Mouse (Mus musculus) spleen, adult 12 weeks (tissue): ENCODE data around the gene Hist1h2be.

Experiments
- DNase-seq: peaks from one replicate; pipeline ENCODE4 v3.0.0; 2022; ENCODE audit warnings: low spot score

Hist1h2be gene

DNA sequence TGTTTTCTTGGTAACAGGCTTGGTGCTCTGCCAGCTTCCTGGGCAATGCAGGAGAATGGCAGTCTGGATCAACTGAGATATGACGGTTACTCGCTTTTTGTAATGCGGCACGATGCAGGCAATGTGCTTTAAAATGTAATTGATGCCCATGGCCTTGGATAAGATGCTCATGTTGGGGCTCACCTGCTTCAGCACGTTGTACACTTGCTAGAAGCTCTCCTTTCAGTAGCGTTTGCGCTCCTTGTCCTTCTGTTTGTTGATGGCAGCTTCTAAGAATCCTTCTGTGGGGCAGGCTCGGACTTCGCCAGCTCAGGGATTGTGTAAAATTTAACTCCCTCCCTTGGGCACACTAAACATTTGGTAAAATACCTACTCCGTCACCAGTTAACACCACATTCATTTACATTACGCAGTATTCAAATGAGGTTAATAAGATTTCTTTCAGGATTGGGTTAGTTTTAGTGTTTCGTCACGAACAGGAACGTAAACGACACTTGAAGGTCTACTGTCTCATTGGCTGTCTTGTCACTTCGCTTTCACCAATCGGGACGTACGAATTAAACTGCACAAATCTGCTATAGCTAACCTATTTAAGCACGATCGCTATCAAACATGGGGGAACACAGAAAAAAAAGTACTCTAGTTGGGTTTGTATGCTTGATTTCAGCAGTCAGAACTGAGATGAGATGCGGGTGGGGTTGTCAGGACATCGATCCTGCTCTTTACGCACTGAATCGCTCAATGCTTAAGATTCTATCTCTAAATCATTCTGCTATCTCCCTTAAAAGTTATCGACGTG is at the start of gene Hist1h2be:
TSS of gene Hist1h2be (minus strand) at position 392 of the 799 bp plus-strand sequence.
- peak; percentile 71 for DNase-seq

DNA sequence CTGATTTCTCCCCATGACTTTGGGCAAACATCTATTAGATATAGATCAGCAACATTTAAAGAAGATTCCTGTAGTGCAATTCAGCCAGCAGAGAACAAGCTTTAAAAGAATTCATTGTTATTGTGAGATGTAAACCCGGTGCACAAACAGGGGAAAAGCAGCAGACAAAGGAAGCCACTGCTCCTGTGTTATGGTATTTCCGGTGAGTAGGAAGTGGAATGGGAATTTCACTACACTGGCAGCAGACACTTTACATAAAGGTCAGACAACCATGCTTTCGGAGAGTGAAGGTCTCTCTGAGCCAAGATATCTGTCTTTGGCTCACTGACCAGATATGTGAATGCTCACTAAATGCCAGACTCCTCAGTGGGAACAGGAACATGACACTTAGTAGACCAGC is 41.6 kb upstream of the Hist1h2be start:
- DNase-seq, result no peak

DNA sequence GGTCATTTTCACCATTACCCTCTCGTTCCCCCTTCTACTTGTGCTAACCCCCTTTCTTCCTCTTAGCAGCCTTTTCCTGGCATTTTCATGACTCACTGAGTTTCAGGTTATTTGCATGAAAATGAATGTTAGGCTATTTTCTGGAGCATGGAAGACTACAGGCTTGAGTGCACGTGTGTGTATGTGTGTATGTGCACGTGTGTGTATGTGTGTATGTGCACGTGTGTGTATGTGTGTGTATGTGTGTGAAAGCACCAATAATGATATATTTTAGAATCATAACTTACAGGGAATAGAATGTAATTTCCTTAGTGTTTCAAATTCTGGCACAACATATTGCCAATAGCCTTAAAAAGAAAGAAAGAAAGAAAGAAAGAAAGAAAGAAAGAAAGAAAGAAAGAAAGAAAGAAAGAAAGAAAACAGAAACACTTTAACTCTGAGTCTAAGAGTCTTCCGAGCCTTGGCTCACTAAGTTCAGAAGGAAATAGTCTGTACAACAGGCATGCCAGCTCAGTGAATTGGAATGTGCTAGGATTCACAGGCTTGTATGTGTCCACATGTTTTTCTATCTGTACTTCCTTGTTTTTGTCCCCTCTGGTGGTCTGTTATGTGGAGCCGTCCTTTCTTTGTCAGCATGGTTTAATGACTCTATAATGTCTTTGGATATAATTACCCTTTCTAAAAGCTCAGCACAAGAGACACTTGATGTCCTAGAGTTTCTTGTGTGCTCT is 38.9 kb upstream of the Hist1h2be start:
- no peak for DNase-seq

DNA sequence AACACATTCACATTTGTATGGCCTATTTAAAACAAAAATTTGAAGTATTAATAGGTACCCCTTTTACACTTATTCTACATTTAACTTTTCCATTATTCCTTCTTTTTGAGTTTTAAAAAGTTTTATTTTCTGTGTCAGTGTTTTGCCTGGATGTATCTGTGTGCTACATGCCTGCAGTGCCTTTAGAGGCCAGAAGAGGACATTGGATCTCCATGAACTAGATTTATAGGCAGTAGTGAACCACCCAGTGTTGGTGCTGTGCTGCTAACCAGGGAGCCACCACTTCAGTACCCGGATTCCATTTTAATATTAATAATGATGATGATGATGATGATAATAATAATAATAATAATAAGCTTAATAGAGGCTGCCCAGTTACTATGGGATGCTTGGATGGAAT is 9.7 kb upstream of the Hist1h2be start:
- DNase-seq, result no peak

DNA sequence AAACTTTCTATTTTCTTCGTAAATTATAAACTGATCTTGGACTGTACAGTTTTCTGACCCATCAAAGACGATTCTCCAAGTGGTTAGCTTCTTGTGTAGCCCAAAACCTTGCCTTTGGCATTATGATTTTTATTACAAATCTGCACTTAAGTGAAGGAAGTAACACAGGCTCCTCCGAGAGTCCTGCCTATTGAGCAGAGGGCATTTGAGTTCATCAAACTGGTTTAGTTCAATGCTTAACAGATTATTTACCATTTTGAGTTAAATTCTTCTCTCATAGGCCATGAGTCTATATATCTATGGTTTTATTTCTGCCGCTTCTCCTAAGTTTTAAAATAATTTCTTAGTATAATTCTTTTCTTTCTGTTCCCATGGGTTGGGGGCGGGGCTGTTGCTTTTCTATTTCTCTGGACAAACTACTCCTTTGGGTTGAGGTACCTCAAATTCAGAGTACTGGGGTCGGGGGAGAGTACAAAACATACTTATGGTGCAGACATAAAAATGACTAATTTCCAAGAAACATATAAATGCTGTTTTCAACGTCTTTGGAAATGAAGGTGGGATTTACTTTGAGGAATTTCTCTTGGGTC is 2.0 kb upstream of the Hist1h2be start:
- DNase-seq, result no peak

DNA sequence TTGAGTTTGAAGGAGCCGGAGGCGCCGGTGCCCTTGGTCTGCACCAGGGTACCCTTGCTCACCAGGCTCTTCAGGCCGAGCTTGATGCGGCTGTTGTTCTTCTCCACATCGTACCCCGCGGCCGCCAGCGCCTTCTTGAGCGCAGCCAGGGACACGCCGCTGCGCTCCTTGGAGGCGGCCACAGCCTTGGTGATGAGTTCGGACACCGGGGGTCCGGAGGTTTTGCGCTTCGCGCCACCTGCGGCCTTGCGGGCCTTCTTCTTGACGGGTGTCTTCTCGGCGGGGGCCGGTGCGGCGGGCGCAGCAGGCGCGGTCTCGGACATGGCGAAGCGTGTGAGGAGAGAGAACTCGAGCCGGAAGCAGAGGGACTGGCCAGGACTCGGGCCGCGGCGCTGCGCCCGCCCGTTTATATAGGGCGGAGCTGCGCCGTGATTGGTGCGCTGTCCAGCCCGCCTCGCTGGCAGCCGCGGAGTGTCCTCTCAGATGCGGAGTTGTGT is 1.3 kb upstream of the Hist1h2be start, which contains the start of gene Hist1h1e:
TSS of gene Hist1h1e (minus strand) at position 384 of the 497 bp plus-strand sequence.
- DNase-seq, result peak; percentile 91

DNA sequence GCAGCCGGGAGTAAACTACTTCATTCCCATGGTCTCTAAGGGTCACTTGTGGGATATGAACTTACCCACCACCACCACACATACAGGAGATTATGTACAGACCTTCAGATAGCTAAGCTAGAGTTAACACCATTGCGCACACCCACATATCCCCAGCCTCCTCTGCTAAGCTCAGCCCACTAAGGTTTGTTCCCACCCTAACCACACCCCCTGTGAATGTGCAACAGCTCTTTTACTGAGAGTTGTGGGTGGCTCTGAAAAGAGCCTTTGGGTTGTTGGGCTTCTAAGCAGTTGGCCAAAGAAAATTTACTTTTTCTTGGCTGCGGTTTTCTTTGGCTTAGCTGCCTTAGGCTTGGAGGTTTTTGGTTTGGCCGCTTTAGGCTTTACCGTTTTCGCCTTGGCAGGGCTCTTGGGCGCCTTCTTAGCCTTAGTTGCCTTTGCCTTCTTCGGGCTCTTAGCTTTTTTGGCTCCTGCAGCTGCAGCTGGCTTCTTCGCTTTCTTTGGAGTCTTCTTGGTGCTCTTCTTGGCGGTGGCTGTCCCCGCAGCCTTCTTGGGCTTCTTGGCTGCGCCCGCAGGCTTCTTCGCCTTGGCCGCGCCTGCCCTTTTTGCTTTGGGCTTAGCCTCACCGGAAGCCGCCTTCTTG is 729 bp upstream of the Hist1h2be start:
- peak; percentile 77 for DNase-seq

DNA sequence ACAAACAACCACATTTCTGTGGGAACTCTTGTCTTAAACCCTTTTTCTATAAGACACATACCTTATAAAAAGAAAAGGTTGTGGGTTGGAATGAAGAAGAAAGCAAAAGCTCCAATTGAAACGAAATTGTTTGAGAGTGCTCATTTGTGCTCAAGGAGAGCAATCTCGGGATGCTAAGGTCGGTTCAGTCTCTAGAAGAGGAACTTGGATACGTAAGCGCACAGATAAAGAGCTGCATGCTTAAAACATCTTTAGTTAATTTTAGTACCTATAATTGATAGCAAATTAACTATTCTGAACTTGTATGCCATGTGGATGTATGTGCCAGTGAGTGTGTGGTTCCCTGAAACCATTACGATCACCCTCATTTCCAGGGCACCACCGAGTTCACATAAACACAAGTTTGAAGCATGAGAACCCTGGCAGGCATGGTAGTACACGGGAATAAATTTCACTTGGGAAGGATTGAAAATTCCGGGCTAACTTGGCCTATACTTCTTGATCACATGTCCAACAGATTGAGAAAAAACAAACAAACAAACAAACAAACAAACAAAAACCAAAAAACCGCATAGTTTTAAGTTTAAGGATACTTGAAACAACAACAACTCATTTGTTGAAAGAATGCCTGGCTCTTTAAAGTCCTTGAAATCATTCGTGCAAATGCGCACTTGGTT is 730 bp downstream of the Hist1h2be start:
- no peak for DNase-seq

DNA sequence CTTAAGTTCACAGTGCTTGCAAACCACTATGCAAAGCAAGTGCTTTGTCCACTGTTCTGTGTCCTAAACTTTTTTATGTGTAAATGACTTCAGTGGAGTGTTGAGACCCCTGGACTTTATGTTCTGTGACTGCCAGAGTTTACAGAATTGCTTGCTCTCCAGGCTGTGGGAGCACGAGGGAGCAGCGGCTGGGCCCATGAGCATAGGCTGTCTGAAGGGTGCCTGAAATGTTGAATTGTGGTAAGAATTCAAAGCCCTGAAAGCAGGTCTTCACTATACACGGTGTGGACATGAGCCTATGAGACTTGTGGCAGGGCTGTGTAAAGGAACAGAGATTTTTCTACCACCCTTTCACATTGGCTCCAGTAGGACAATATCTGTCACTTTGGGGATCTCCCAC is 9.3 kb downstream of the Hist1h2be start:
- no peak for DNase-seq

DNA sequence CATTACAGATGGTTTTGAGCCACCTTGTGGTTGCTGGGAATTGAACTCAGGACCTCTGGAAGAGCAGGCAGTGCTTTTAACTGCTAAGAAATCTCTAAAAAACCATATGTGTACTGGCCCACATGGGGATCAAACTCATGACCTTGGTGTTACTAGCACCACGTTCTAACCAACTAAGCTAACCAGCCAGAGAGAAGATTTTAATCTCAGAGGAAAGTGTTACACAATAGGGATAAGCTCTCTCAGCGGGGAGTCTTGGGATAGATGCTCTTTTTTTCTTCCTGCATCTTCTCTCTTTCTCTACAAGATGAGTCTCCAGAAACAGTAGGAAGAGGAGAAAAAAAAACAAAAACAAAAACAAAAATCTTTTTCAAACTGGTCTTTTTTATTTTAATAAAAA is 10.5 kb downstream of the Hist1h2be start:
- DNase-seq, result no peak

DNA sequence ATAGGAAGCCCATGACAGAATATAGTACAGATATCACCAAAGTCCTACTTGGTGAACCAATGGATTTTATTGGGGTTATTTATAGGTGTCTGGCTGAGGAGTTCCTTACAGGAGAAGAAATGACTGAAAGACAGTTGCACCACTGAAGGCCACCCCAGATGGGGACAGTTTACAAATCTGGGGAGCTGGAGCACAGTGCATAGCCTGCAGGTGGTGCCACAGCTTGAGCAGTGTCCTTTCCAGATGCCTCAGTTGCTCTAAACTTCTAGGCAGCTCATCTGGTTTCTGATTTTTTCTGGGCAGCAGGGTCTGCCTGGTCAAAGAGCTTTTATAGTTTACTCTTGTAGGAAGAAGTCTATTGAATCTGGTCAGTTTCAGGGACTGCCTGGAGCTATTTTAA is 11.1 kb downstream of the Hist1h2be start:
- DNase-seq, result no peak

DNA sequence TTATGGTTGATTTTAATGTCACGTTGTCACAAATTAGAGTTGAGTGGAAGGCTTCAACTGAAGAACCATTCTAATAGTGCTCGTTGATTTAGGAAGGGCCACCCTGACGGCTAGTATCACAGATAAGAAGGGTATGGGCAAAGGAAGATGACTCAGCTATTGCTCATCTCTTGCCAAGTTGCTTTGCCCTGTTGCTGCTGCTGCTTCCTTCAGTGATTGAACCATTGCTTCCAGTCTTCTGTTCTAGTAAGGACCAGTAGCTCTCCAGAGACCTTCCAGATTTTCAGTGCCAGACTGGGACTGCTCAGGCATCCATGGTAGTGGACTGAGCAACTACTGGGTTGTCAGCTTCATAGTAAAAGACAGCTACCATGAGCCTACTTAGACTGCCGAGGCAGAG is 11.7 kb downstream of the Hist1h2be start:
- peak; percentile 23 for DNase-seq

DNA sequence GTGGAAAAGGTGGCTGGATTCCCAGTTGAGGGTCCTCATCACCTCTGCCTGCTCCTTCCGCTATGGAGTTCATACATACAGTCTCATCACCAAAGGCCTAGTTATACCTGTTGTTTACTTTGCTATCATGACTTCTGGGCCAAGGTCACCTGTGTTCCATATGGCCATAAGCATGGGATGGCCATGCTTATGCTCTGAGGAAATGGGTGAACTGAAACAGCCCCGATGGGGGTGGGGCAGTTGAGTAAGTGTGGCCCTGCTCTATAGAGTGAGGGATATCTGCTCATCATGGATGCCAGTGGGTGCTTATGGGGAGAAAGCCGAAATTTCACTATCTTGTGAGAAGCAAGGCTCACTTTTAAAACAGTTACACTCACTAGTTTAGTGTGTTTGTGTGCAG is 15.9 kb downstream of the Hist1h2be start:
- DNase-seq, result no peak

DNA sequence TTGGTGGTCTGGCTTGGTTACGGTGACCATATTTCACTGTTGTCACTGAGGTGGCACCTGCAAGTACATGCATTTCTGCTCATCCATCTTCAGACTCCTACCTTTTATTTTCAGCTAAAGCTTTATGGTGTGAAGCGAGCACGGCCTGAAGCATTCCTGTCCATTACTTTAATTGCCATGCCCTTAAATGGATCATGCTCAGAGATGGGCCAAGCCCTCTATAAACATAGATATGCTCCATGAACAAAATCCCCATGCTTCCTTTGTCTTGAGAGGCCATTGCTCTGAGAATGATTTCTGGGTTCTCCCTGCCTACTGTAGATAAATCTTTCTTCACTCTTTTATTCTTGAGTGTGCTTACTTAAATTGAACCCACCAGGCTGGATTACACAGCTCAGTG is 16.5 kb downstream of the Hist1h2be start:
- DNase-seq, result no peak

DNA sequence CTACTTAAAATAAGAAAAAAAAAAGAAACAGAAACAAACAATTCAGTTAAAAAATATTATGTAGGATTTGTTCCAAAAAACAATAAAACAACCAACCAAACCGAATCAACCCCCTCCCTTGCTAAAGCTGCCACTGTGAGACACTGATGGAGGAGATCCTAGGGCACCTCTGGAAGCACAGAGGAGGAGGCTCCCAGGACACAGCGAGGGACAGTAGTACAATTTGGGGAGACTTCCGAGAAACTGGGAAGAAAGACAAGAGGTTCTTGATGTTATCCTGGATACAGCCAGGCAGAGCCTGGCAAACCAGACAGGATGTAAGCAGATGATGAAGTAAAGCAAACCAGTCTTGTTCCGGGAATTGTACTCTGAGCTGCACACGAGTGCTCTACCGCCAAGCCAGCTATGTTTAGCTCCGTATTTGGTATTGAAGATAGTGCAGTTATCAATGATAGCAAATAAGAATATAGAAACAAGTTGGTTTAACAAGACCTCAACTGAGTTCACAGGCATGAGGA is 17.7 kb downstream of the Hist1h2be start:
- no peak for DNase-seq

DNA sequence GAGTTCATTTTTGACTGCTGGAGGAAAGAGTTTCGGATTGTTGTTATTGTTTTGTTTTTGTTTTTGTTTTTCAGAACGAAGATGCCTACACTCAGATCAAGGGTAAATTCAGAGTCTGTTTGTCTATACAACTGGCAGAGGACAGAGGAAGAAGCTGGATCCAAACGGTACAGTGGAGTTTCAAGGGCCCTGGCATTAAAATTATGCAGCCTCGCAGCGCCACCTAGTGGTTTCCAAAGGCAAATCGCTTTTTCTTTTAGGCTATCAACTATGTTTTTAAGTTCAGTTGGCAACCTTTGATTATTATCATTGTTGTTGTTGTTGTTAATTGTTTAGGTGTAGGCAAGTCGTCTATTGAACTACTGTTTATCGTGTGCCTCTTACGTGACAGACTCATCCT is 23.0 kb downstream of the Hist1h2be start:
- peak; percentile 77 for DNase-seq

DNA sequence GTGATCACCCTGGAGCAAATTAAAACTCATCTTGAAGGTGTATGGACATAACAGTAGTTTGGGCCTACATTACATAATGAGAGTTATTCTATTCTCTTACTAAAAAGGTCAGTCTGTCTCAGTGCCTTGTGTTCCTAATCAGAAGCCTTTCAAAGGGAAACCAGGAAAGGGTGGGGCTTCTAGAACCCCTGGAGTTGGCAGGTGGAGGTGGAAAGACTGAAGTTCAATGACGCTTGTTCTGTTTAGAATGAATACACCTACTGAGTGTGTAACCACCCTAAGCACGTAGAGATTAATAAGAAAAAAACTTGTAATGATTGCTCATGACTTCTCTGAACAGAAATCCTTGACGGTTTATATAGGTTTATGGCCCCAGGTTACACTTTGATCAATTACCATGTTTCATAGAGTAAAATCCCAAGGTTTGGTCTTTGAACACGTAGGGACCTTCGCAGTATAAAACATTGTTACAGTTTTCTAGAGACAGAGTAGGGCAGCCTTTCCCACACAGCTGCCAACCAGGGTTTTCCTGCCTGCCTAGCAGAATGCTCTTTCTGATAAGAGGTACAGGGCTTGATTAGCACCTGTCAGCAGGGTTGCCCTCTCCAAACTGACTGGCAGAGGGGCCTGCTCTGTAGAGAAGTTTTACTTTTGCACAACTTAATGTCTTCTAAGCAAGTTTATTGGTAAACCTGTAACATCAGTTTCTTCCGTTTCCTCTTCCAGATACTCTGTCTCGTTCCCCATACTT is 25.1 kb downstream of the Hist1h2be start:
- DNase-seq, result no peak

DNA sequence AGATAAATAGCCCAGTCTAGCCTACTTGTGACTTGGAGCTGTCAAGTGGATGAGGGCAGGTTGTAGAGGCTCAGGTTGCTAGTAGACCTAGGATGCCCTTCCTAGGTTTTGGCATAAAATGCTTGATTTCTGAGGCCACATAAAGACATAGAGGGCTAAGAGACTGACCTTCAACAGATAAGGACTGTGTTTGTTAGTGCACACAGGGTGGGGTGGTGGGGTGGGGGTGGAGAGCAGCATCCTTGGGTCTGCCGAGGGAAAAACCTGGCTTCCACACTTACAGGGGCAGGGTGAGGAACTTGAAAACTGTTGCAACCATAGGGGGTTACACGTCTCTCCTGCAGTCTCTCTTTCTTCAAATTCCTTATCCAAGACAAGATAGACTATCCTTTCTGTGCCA is 25.7 kb downstream of the Hist1h2be start:
- no peak for DNase-seq

DNA sequence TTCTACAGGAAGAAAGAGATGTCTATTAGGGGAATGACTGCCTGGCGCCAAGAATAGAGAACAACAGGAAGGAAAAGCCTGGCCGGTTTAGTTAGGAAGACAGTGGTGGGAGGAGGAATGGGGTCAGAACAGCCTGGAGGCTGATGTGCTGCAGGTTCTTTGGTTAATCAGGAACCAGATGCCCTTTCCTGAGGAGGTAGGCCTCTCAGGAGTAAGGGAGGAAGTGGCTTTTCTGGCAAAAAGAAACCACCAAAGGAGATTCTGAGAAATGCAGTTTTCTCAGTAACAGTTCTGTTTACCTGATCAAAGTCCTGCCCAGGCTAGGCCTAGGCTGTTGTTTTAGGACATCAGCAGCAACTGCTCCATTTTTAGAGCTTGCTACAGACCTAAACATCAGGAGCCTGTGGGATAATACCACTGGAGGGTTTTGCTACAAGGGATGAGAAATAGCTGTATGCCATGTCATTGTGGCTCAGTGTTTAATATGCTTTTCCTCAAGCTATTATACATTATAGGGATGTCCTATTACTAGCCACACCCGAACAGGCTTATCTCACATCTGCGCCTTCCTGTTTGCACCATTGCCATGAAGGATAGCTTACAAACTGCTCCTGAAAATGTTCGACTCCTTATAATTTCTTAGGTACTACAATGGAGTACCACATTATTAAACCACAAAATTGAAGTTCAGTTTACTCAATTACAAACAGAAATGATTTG is 27.7 kb downstream of the Hist1h2be start:
- DNase-seq, result no peak

DNA sequence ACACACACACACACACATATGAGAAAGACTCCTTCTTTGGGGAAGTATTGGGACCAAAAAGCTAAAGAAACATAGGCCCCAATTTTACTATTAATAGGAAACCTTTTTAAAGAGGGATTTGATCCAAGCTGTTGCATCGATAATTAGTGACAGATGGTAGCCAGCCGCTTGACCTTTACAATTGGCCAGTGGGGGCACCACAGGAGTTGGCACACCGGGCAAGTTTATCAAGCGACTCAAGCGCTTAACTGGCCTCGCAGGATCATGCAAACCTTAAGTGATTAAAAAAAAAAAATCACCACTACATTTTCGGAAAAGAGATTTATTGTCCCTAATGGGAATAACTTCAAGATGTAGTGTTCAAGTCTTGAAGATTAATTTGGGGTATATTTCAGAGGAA is 28.3 kb downstream of the Hist1h2be start:
- no peak for DNase-seq
